Mouse (Mus musculus): ENCODE data around the gene Gm21425.
"Not testable (repeated sequence)": the region's sequence is repeated elsewhere in the genome, so short reads cannot be mapped to it uniquely, and the experiment has no call there.

The Gm21425 gene

GRCm38 (mm10) chrY:13161668-13162067 is at the start of gene Gm21425:
Gene Gm21425, plus strand, starts transcription at chrY:13161968.
- not testable (repeated sequence) for DNase-seq (ENCODE audit: low spot score in 2 of 2)

- DNase-seq (ENCODE audit: low spot score in 2 of 2), result not testable (repeated sequence)
Observed at GRCm38 (mm10) chrY:13133392-13133791, 28.4 kb upstream of the Gm21425 start, which contains the start of gene Gm21891. Gene Gm21891, minus strand, starts transcription at chrY:13133492.

All from left cerebral cortex, adult 9 months (tissue).